Mouse (Mus musculus): Measurements from ENCODE around the gene Ano4. TPM values are rescaled to one million over a fixed set of nuclear protein-coding genes. Genes with fewer than 3 reads are reported as not detected.

Gene Ano4
- total and polyA plus RNA-seq, 2 experiments from 2014 or later, result 4.4 to 13.6 TPM

- DNase-seq, result no peak
- Histone ChIP-seq H3K4me3 (ENCODE audit: low read depth, low read length) (no peak overlapping the region), H3K27me3 (ENCODE audit: insufficient read depth, low read length) (no peaks in the 10 kb centered on the region), H3K4me1 (ENCODE audit: insufficient read depth) (no peaks in the 10 kb centered on the region), H3K9ac (no peak overlapping the region), H3K36me3 (ENCODE audit: insufficient read depth) (no peaks in the 10 kb centered on the region), H3K4me2 (ENCODE audit: low read depth) (no peak overlapping the region), H3K27ac (ENCODE audit: low read depth, low read length) (no peak overlapping the region), H3K9me3 (ENCODE audit: low read length) (no peaks in the 10 kb centered on the region)
- no peak for ATAC-seq
- TF ChIP-seq CTCF (IDR thresholded peaks at IDR 0.05; ENCODE audit: low read depth), result no peak
- WGBS, result 70% methylated on average over 1 of the region's 1 CpGs
Observed at GRCm38 (mm10) chr10:89330261-89330660, 14.3 kb downstream of the Ano4 start.

GRCm38 (mm10) chr10:89329806-89330205, 14.8 kb downstream of the Ano4 start:
- DNase-seq (no peak), ATAC-seq (no peak)
- H3K27ac ChIP-seq (ENCODE audit: low read depth, low read length), result no peak overlapping the region
- H3K36me3 ChIP-seq (ENCODE audit: insufficient read depth), result no peaks in the 10 kb centered on the region
- H3K4me3 ChIP-seq (ENCODE audit: low read depth, low read length), result no peak overlapping the region
- no peaks in the 10 kb centered on the region for H3K9me3 ChIP-seq (ENCODE audit: low read length)
- TF ChIP-seq CTCF (IDR thresholded peaks at IDR 0.05; ENCODE audit: low read depth), result no peak
- WGBS, result 88% methylated on average over 8 of the region's 8 CpGs
- no peaks in the 10 kb centered on the region for H3K4me1 ChIP-seq (ENCODE audit: insufficient read depth)
- H3K4me2 ChIP-seq (ENCODE audit: low read depth), result no peak overlapping the region
- no peaks in the 10 kb centered on the region for H3K27me3 ChIP-seq (ENCODE audit: insufficient read depth, low read length)
- no peak overlapping the region for H3K9ac ChIP-seq

GRCm38 (mm10) chr10:89328876-89329275, 15.7 kb downstream of the Ano4 start:
- WGBS, result 72% methylated on average over 8 of the region's 8 CpGs
- H3K4me3 ChIP-seq (ENCODE audit: low read depth, low read length), result no peak overlapping the region
- no peaks in the 10 kb centered on the region for H3K36me3 ChIP-seq (ENCODE audit: insufficient read depth)
- no peak for TF ChIP-seq CTCF (IDR thresholded peaks at IDR 0.05; ENCODE audit: low read depth)
- no peak overlapping the region for H3K9ac ChIP-seq
- no peak for ATAC-seq
- DNase-seq, result no peak
- no peaks in the 10 kb centered on the region for H3K27me3 ChIP-seq (ENCODE audit: insufficient read depth, low read length)
- H3K27ac ChIP-seq (ENCODE audit: low read depth, low read length), result no peak overlapping the region
- no peaks in the 10 kb centered on the region for H3K4me1 ChIP-seq (ENCODE audit: insufficient read depth)
- H3K9me3 ChIP-seq (ENCODE audit: low read length), result no peaks in the 10 kb centered on the region
- no peak overlapping the region for H3K4me2 ChIP-seq (ENCODE audit: low read depth)

- 13% methylated on average over 15 of the region's 15 CpGs for WGBS
- Histone ChIP-seq H3K27ac (ENCODE audit: low read depth, low read length) (no peak overlapping the region), H3K4me3 (ENCODE audit: low read depth, low read length) (no peak overlapping the region), H3K27me3 (ENCODE audit: insufficient read depth, low read length) (no peaks in the 10 kb centered on the region), H3K4me1 (ENCODE audit: insufficient read depth) (no peaks in the 10 kb centered on the region), H3K9me3 (ENCODE audit: low read length) (no peaks in the 10 kb centered on the region), H3K4me2 (ENCODE audit: low read depth) (peak overlapping the region; percentile 36), H3K36me3 (ENCODE audit: insufficient read depth) (no peaks in the 10 kb centered on the region), H3K9ac (0 out of 2 replicates have a peak overlapping the region, but pooled peaks have one; percentile 4)
- peak; percentile 95 for TF ChIP-seq CTCF (IDR thresholded peaks at IDR 0.05; ENCODE audit: low read depth)
- peak; percentile 90 for DNase-seq
- ATAC-seq, result peak; percentile 95
Observed at GRCm38 (mm10) chr10:89327004-89327511, 17.5 kb downstream of the Ano4 start.

DNA sequence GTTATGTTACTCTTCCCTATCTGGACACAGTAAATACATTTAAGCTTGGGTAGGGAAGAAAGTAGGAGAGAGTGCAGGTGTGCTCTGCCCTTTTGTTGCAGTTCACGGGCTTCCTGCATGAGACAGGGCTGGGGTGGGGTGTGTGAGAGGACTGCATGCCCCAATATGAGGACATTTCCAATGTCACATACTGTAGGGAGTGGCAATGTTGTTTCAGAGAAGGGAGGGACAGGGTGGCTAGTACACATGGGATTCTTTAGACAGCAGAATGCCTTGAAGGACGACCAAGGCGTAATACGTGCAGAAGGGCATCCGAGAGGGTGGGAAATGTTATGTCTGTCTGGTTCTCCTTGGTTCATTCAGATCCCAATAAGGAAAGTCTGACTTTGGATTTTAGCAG, 18.2 kb downstream of the Ano4 start:
- Histone ChIP-seq H3K36me3 (ENCODE audit: insufficient read depth) (no peaks in the 10 kb centered on the region), H3K27ac (ENCODE audit: low read depth, low read length) (no peak overlapping the region), H3K4me1 (ENCODE audit: insufficient read depth) (no peaks in the 10 kb centered on the region), H3K4me2 (ENCODE audit: low read depth) (no peak overlapping the region), H3K9ac (no peak overlapping the region), H3K9me3 (ENCODE audit: low read length) (no peaks in the 10 kb centered on the region), H3K27me3 (ENCODE audit: insufficient read depth, low read length) (no peaks in the 10 kb centered on the region), H3K4me3 (ENCODE audit: low read depth, low read length) (no peak overlapping the region)
- ATAC-seq (no peak), DNase-seq (no peak)
- 92% methylated on average over 5 of the region's 5 CpGs for WGBS
- TF ChIP-seq CTCF (IDR thresholded peaks at IDR 0.05; ENCODE audit: low read depth), result no peak

GRCm38 (mm10) chr10:89307566-89307965, 37.0 kb downstream of the Ano4 start:
- Histone ChIP-seq H3K36me3 (ENCODE audit: insufficient read depth) (no peaks in the 10 kb centered on the region), H3K4me1 (ENCODE audit: insufficient read depth) (no peaks in the 10 kb centered on the region), H3K9me3 (ENCODE audit: low read length) (no peaks in the 10 kb centered on the region), H3K4me2 (ENCODE audit: low read depth) (no peak overlapping the region), H3K27ac (ENCODE audit: low read depth, low read length) (no peak overlapping the region), H3K9ac (no peak overlapping the region), H3K4me3 (ENCODE audit: low read depth, low read length) (no peak overlapping the region), H3K27me3 (ENCODE audit: insufficient read depth, low read length) (no peaks in the 10 kb centered on the region)
- no peak for TF ChIP-seq CTCF (IDR thresholded peaks at IDR 0.05; ENCODE audit: low read depth)
- DNase-seq (no peak), ATAC-seq (no peak)

- no peak for TF ChIP-seq CTCF (IDR thresholded peaks at IDR 0.05; ENCODE audit: low read depth)
- no peaks in the 10 kb centered on the region for H3K36me3 ChIP-seq (ENCODE audit: insufficient read depth)
- H3K4me1 ChIP-seq (ENCODE audit: insufficient read depth), result no peaks in the 10 kb centered on the region
- no peaks in the 10 kb centered on the region for H3K27me3 ChIP-seq (ENCODE audit: insufficient read depth, low read length)
- H3K9me3 ChIP-seq (ENCODE audit: low read length), result no peaks in the 10 kb centered on the region
- ATAC-seq (no peak), DNase-seq (no peak)
- H3K9ac ChIP-seq, result no peak overlapping the region
- no peak overlapping the region for H3K4me3 ChIP-seq (ENCODE audit: low read depth, low read length)
- H3K4me2 ChIP-seq (ENCODE audit: low read depth), result no peak overlapping the region
- H3K27ac ChIP-seq (ENCODE audit: low read depth, low read length), result no peak overlapping the region
- 68% methylated on average over 2 of the region's 2 CpGs for WGBS
Observed at GRCm38 (mm10) chr10:89300346-89300745, 44.2 kb downstream of the Ano4 start.

Measured in forebrain, postnatal 0 days (tissue).